Mouse (Mus musculus) megakaryocyte, embryonic 14.5 days (primary cell): ENCODE measurements around the gene Dach1.

Experiments used
- FLI1 ChIP-seq: IDR thresholded peaks from 2 replicates; pipeline ENCODE4 v1.6.1; 2012; ENCODE audit warnings: low read length, inconsistent platforms, mixed read lengths
- GATA1 ChIP-seq: IDR thresholded peaks from 3 replicates; pipeline ENCODE4 v1.6.1; 2012; ENCODE audit warnings: mixed read lengths, low read length, inconsistent platforms, borderline replicate concordance

DNA sequence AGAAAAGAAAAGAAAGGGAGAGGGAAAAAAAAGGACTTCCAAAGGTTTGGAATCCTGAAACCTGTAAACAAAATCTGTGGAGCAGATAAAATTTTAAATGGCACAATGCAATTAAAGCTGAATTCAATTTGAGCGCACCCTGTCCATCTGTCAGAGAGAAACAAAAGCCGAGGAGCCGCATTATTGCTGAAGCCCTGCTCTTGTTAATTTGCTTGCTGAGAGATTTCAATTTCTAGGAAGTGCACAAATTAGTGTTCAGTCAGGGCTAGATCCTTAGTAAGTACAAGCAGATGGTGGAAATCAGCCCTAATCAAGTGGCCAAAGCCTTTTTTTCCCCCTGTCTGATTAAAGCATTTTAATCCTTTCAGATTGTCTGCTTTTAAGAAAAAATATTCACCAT, 60.8 kb downstream of the Dach1 start:
- TF ChIP-seq GATA1 (no peak), FLI1 (no peak)
